Mouse (Mus musculus): ENCODE results near the gene Xrcc3. TPM values are rescaled to one million over a fixed set of nuclear protein-coding genes. Genes with fewer than 3 reads are reported as not detected.
A peak's percentile ranks its signal among the peaks of the same experiment; 100 is the strongest.

Gene Xrcc3
- polyA plus RNA-seq, 1 experiment from 2014 or later = 20.3 TPM

- Histone ChIP-seq H3K4me3 (ENCODE audit: low read length) (no peak overlapping the region), H3K36me3 (ENCODE audit: control insufficient read depth, insufficient read depth, low read length) (peaks cover 69% of the 10 kb centered on the region), H3K27me3 (ENCODE audit: control insufficient read depth, insufficient read depth, low read length) (no peaks in the 10 kb centered on the region), H3K9me3 (ENCODE audit: control insufficient read depth, low read length) (no peaks in the 10 kb centered on the region), H3K4me1 (ENCODE audit: control insufficient read depth, insufficient read depth, low read length) (peaks cover 6% of the 10 kb centered on the region; the same call in 1 of the 2 replicates), H3K4me2 (replicated peaks; ENCODE audit: low read depth, low read length) (no peak overlapping the region), H3K9ac (ENCODE audit: low read depth, low read length) (no peak overlapping the region), H3K27ac (ENCODE audit: low read depth, low read length) (no peak overlapping the region)
- 80% methylated on average over 16 of the region's 16 CpGs for WGBS
- ATAC-seq (ENCODE audit: low FRiP score, low TSS enrichment) = no peak
These were observed 39.5 kb downstream of the Xrcc3 start for GRCm38 (mm10) chr12:111774156-111774555.

DNA sequence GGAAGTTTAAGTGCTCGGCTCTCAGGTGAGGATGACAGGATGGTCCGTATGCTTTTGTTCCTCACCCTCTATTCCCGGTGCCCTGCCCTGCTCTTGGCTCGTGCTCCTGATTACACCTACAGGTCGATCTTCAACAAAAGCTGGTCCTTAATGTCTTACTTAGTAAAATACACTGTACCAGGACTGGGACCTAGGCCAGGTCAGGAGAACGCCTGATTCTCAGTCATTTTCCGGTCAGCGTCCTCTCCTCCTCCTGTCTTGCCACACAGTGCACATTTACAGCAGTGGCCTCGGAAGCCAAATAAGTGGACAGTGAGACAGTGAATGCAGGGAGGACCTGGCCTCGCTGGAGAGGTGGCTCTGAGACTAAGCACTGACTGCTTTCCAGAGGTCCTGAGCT, 43.0 kb downstream of the Xrcc3 start:
- peaks cover 16% of the 10 kb centered on the region; the same call in 1 of the 2 replicates for H3K4me1 ChIP-seq (ENCODE audit: control insufficient read depth, insufficient read depth, low read length)

DNA sequence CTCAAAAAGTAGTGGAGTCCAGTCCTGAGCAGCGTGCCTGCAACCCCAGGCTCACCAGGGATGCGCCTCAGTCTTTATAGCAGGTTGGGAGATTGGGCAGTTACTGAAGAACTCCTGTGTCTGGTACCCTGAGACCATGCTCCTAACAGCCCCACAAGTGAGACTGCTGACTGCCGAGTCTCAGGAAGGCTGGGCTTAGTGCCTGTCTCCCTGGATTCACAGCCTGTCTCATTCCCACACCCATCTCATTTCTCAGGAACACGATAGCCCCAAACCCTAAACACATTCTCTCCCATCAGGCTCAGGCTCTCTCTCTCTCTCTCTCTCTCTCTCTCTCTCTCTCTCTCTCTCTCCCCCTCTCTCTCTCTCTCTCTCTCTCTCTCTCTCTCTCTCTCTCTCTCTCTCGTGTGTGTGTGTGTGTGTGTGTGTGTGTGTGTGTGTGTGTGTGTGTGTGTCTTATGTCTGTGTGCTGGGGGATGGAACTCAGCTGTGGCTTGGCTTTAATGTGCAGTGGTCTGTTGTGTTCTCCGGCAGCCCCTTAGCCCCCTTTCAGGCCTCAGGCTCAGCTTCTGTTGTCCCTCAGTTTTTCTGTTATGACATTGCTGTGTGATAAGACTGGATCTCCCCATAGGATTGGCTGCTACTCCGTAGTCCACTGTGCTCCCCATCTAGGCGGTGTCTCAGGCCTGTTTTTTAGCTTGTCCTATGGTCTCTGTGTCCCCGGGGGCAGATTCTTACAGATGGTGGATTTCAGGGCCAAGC, 43.7 kb downstream of the Xrcc3 start:
- Histone ChIP-seq H3K4me1 (ENCODE audit: control insufficient read depth, insufficient read depth, low read length) (peaks cover 16% of the 10 kb centered on the region; the same call in 1 of the 2 replicates), H3K27ac (ENCODE audit: low read depth, low read length) (peak overlapping the region; percentile 71), H3K4me2 (replicated peaks; ENCODE audit: low read depth, low read length) (no peak overlapping the region), H3K9ac (ENCODE audit: low read depth, low read length) (no peak overlapping the region), H3K9me3 (ENCODE audit: control insufficient read depth, low read length) (no peaks in the 10 kb centered on the region), H3K4me3 (ENCODE audit: low read length) (no peak overlapping the region), H3K27me3 (ENCODE audit: control insufficient read depth, insufficient read depth, low read length) (no peaks in the 10 kb centered on the region), H3K36me3 (ENCODE audit: control insufficient read depth, insufficient read depth, low read length) (peaks cover 29% of the 10 kb centered on the region)
- 58% methylated on average over 8 of the region's 9 CpGs for WGBS
- ATAC-seq (ENCODE audit: low FRiP score, low TSS enrichment) = no peak

More for the DNA sequence above, 43.0 kb downstream of the Xrcc3 start:
- ATAC-seq (ENCODE audit: low FRiP score, low TSS enrichment) = no peak
- WGBS = 87% methylated on average over 10 of the region's 10 CpGs
- no peak overlapping the region for H3K4me3 ChIP-seq (ENCODE audit: low read length)
- H3K27me3 ChIP-seq (ENCODE audit: control insufficient read depth, insufficient read depth, low read length) = no peaks in the 10 kb centered on the region
- H3K36me3 ChIP-seq (ENCODE audit: control insufficient read depth, insufficient read depth, low read length) = peaks cover 36% of the 10 kb centered on the region
- H3K4me2 ChIP-seq (replicated peaks; ENCODE audit: low read depth, low read length) = no peak overlapping the region
- no peaks in the 10 kb centered on the region for H3K9me3 ChIP-seq (ENCODE audit: control insufficient read depth, low read length)
- no peak overlapping the region for H3K9ac ChIP-seq (ENCODE audit: low read depth, low read length)
- H3K27ac ChIP-seq (ENCODE audit: low read depth, low read length) = no peak overlapping the region

GRCm38 (mm10) chr12:111769306-111769705, 44.4 kb downstream of the Xrcc3 start:
- peaks cover 16% of the 10 kb centered on the region; the same call in 1 of the 2 replicates for H3K4me1 ChIP-seq (ENCODE audit: control insufficient read depth, insufficient read depth, low read length)
- H3K4me2 ChIP-seq (replicated peaks; ENCODE audit: low read depth, low read length) = no peak overlapping the region
- no peaks in the 10 kb centered on the region for H3K9me3 ChIP-seq (ENCODE audit: control insufficient read depth, low read length)
- no peak for ATAC-seq (ENCODE audit: low FRiP score, low TSS enrichment)
- peaks cover 22% of the 10 kb centered on the region for H3K36me3 ChIP-seq (ENCODE audit: control insufficient read depth, insufficient read depth, low read length)
- peak overlapping the region; percentile 71 for H3K27ac ChIP-seq (ENCODE audit: low read depth, low read length)
- H3K27me3 ChIP-seq (ENCODE audit: control insufficient read depth, insufficient read depth, low read length) = no peaks in the 10 kb centered on the region
- H3K4me3 ChIP-seq (ENCODE audit: low read length) = no peak overlapping the region
- 30% methylated on average over 10 of the region's 10 CpGs for WGBS
- H3K9ac ChIP-seq (ENCODE audit: low read depth, low read length) = no peak overlapping the region

DNA sequence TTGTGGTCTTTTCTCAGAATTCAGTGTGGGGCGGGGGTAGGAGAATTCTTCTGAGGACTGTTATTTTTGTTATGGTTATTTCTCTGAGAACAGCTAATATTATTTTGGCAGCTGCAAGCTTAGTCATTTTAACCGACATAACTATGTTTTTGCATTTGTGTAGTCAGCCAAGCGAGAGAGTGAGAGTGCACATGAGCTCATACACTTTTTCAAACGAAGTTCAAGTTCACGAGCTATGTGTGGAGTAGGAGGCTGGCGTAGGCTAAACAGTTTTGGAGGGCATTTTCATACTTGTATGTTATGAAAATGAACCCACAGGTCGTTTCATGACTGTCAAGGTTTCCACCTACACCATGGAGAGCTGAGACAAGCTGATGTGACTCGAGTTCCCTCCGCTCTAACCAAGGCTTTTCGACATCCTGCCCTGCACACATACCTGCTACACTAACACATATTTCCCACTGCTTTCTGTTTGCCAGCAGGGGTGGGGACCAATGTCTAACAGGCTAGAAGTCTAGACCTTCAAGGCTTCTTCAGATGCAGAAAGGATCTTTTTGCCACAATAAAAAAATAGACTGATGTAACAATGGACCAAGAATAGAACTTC, 45.2 kb downstream of the Xrcc3 start:
- H3K36me3 ChIP-seq (ENCODE audit: control insufficient read depth, insufficient read depth, low read length) = peaks cover 13% of the 10 kb centered on the region
- no peak overlapping the region for H3K4me3 ChIP-seq (ENCODE audit: low read length)
- no peak overlapping the region for H3K27ac ChIP-seq (ENCODE audit: low read depth, low read length)
- ATAC-seq (ENCODE audit: low FRiP score, low TSS enrichment) = no peak
- no peaks in the 10 kb centered on the region for H3K27me3 ChIP-seq (ENCODE audit: control insufficient read depth, insufficient read depth, low read length)
- H3K9ac ChIP-seq (ENCODE audit: low read depth, low read length) = no peak overlapping the region
- H3K4me1 ChIP-seq (ENCODE audit: control insufficient read depth, insufficient read depth, low read length) = peaks cover 16% of the 10 kb centered on the region; the same call in 1 of the 2 replicates
- 92% methylated on average over 10 of the region's 10 CpGs for WGBS
- H3K9me3 ChIP-seq (ENCODE audit: control insufficient read depth, low read length) = no peaks in the 10 kb centered on the region
- no peak overlapping the region for H3K4me2 ChIP-seq (replicated peaks; ENCODE audit: low read depth, low read length)

- no peak overlapping the region for H3K27ac ChIP-seq (ENCODE audit: low read depth, low read length)
- no peak overlapping the region for H3K4me2 ChIP-seq (replicated peaks; ENCODE audit: low read depth, low read length)
- peaks cover 16% of the 10 kb centered on the region; the same call in 1 of the 2 replicates for H3K4me1 ChIP-seq (ENCODE audit: control insufficient read depth, insufficient read depth, low read length)
- H3K36me3 ChIP-seq (ENCODE audit: control insufficient read depth, insufficient read depth, low read length) = peaks cover 3% of the 10 kb centered on the region; the same call in 1 of the 2 replicates
- H3K4me3 ChIP-seq (ENCODE audit: low read length) = no peak overlapping the region
- peak; percentile 14; the same call in 1 of the 2 replicates for ATAC-seq (ENCODE audit: low FRiP score, low TSS enrichment)
- H3K27me3 ChIP-seq (ENCODE audit: control insufficient read depth, insufficient read depth, low read length) = no peaks in the 10 kb centered on the region
- H3K9me3 ChIP-seq (ENCODE audit: control insufficient read depth, low read length) = no peaks in the 10 kb centered on the region
- no peak overlapping the region for H3K9ac ChIP-seq (ENCODE audit: low read depth, low read length)
- 61% methylated on average over 16 of the region's 16 CpGs for WGBS
These were observed 47.1 kb downstream of the Xrcc3 start for GRCm38 (mm10) chr12:111766313-111767236.

- H3K4me3 ChIP-seq (ENCODE audit: low read length) = no peak overlapping the region
- no peak overlapping the region for H3K9ac ChIP-seq (ENCODE audit: low read depth, low read length)
These were observed 50.9 kb downstream of the Xrcc3 start for GRCm38 (mm10) chr12:111762620-111763280.

DNA sequence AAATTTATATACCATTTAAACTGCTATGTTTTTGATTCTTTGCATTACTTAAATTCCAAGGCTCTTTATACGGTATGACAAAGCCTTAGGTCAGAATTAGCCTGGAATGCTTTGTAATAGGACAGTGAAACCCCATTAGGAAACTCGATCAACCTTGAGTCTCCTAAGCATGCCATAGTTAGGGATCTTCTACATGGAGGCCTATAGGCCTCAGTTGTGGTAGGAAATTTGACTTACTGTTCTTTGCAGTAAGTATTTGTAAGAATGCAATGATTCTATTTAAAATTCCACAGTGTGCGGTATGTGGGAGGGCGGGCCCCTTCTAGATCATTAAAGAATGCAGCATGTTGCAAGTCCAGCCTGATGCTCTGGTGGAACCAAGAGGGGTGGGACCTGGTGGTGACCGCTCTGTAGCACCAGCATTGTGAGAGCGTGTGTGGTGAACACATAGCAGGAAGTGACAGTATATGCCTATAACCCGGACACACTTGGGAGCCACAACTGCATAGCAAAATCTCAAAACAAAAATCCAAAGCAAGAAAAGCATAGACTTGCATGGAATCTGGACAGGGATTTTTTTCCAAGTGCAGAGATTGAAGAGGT, 53.3 kb downstream of the Xrcc3 start:
- no peak overlapping the region for H3K9ac ChIP-seq (ENCODE audit: low read depth, low read length)
- no peak for ATAC-seq (ENCODE audit: low FRiP score, low TSS enrichment)
- 68% methylated on average over 7 of the region's 7 CpGs for WGBS
- peaks cover 3% of the 10 kb centered on the region; the same call in 1 of the 2 replicates for H3K36me3 ChIP-seq (ENCODE audit: control insufficient read depth, insufficient read depth, low read length)
- H3K9me3 ChIP-seq (ENCODE audit: control insufficient read depth, low read length) = no peaks in the 10 kb centered on the region
- H3K27ac ChIP-seq (ENCODE audit: low read depth, low read length) = no peak overlapping the region
- peak overlapping the region; percentile 97 for H3K4me2 ChIP-seq (replicated peaks; ENCODE audit: low read depth, low read length)
- peak overlapping the region; percentile 70; the same call in 1 of the 2 replicates for H3K4me3 ChIP-seq (ENCODE audit: low read length)
- H3K27me3 ChIP-seq (ENCODE audit: control insufficient read depth, insufficient read depth, low read length) = no peaks in the 10 kb centered on the region
- peaks cover 24% of the 10 kb centered on the region for H3K4me1 ChIP-seq (ENCODE audit: control insufficient read depth, insufficient read depth, low read length)

More at GRCm38 (mm10) chr12:111762620-111763280, 50.9 kb downstream of the Xrcc3 start:
- H3K4me2 ChIP-seq (replicated peaks; ENCODE audit: low read depth, low read length) = no peak overlapping the region
- H3K27me3 ChIP-seq (ENCODE audit: control insufficient read depth, insufficient read depth, low read length) = no peaks in the 10 kb centered on the region
- H3K9me3 ChIP-seq (ENCODE audit: control insufficient read depth, low read length) = no peaks in the 10 kb centered on the region
- 89% methylated on average over 13 of the region's 13 CpGs for WGBS
- H3K27ac ChIP-seq (ENCODE audit: low read depth, low read length) = no peak overlapping the region
- H3K4me1 ChIP-seq (ENCODE audit: control insufficient read depth, insufficient read depth, low read length) = peaks cover 33% of the 10 kb centered on the region
- ATAC-seq (ENCODE audit: low FRiP score, low TSS enrichment) = no peak
- H3K36me3 ChIP-seq (ENCODE audit: control insufficient read depth, insufficient read depth, low read length) = peaks cover 3% of the 10 kb centered on the region; the same call in 1 of the 2 replicates

Data from kidney, embryonic 14.5 days (tissue).